Comparison of ENCODE assay signal across 15 mouse cellular contexts in the genomic region with DNA sequence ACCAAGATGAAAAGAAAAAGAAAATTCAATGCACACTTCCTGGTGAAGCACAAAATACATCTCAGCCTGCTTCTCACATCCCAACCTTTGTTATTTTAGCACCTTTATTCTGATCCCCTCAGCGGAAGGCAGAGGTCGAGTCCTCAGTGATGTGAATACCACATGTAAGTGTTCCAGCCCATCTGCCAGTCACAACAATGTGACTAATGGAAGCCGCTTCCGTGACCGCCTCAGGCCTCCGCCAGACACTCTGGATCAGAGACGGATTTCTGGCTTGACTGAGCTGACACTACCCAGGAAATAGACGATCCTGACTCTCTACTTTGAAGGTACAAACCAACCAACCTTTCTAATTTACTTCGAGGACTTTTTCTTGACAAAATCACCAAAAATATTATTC. TPM values are rescaled to one million over a fixed set of nuclear protein-coding genes. Genes with fewer than 3 reads are reported as not detected.
DNase-seq lines count a peak whose midpoint lies in the region; ATAC-seq and TF ChIP-seq lines count a peak whose summit lies in the region.
"Had no signal": no experiment of that assay in that cellular context is flagged by ENCODE, and none has a peak within 500 bp of the region (broad histone marks: within the 10 kb centered on the region; RNA-seq: fewer than 3 reads in every experiment).

No protein-coding gene starts in this region.

- 0 out of 2 replicates have a peak overlapping the region, but pooled peaks have one; percentile 37 for H3K27ac ChIP-seq in lung, embryonic 14.5 days (ENCODE audit: low read depth)
- peak overlapping the region; percentile 58; the same call in 1 of the 2 replicates for H3K27ac ChIP-seq in embryonic fibroblast, embryonic 13.5 days (ENCODE audit: insufficient read depth, low read length)
- H3K27ac ChIP-seq in heart, embryonic 13.5 days (replicated peaks), result peak overlapping the region; percentile 16; the same call in 1 of the 2 replicates
- H3K27ac ChIP-seq in stomach, embryonic 15.5 days, result peak overlapping the region; percentile 21; the same call in 1 of the 2 replicates
- no peak overlapping the region for H3K27ac ChIP-seq in midbrain, embryonic 11.5 days (ENCODE audit: low read depth, low read length)
- H3K27ac ChIP-seq: forebrain, embryonic 15.5 days; midbrain, embryonic 12.5 days had no signal

- no peak for TF ChIP-seq POLR2A in embryonic fibroblast, embryonic 13.5 days (IDR thresholded peaks at IDR 0.05; ENCODE audit: low read depth, low read length)

- H3K9me3 ChIP-seq in lung, embryonic 14.5 days (ENCODE audit: low read depth, low read length), result no peaks in the 10 kb centered on the region
- H3K9me3 ChIP-seq in heart, embryonic 13.5 days, result no peaks in the 10 kb centered on the region
- no peaks in the 10 kb centered on the region for H3K9me3 ChIP-seq in stomach, embryonic 15.5 days
- H3K9me3 ChIP-seq in midbrain, embryonic 11.5 days (ENCODE audit: control insufficient read depth, low read length), result no peaks in the 10 kb centered on the region
- H3K9me3 ChIP-seq: forebrain, embryonic 15.5 days; midbrain, embryonic 12.5 days had no signal

- H3K4me3 ChIP-seq in lung, embryonic 14.5 days (ENCODE audit: low read depth, low read length), result no peak overlapping the region
- H3K4me3 ChIP-seq in embryonic fibroblast, embryonic 13.5 days (ENCODE audit: insufficient read depth, low read length), result no peak overlapping the region
- no peak overlapping the region for H3K4me3 ChIP-seq in heart, embryonic 13.5 days
- no peak overlapping the region for H3K4me3 ChIP-seq in stomach, embryonic 15.5 days (replicated peaks)
- H3K4me3 ChIP-seq in midbrain, embryonic 11.5 days (ENCODE audit: low read depth, low read length), result no peak overlapping the region
- H3K4me3 ChIP-seq: erythroblast, embryonic 14.5 days; forebrain, embryonic 15.5 days; midbrain, embryonic 12.5 days had no signal

- no peaks in the 10 kb centered on the region for H3K36me3 ChIP-seq in lung, embryonic 14.5 days (ENCODE audit: insufficient read depth)
- no peaks in the 10 kb centered on the region for H3K36me3 ChIP-seq in heart, embryonic 13.5 days
- H3K36me3 ChIP-seq in stomach, embryonic 15.5 days, result no peaks in the 10 kb centered on the region
- H3K36me3 ChIP-seq in midbrain, embryonic 11.5 days (ENCODE audit: control insufficient read depth, insufficient read depth, low read length), result no peaks in the 10 kb centered on the region
- H3K36me3 ChIP-seq: forebrain, embryonic 15.5 days; midbrain, embryonic 12.5 days had no signal

- H3K9ac ChIP-seq in lung, embryonic 14.5 days, result no peak overlapping the region
- H3K9ac ChIP-seq in heart, embryonic 13.5 days, result no peak overlapping the region
- H3K9ac ChIP-seq in stomach, embryonic 15.5 days, result no peak overlapping the region
- no peak overlapping the region for H3K9ac ChIP-seq in midbrain, embryonic 11.5 days (ENCODE audit: low read length)
- H3K9ac ChIP-seq: forebrain, embryonic 15.5 days; midbrain, embryonic 12.5 days had no signal

- no peaks in the 10 kb centered on the region for H3K27me3 ChIP-seq in lung, embryonic 14.5 days (ENCODE audit: insufficient read depth, low read length)
- H3K27me3 ChIP-seq in heart, embryonic 13.5 days (replicated peaks), result no peaks in the 10 kb centered on the region
- no peaks in the 10 kb centered on the region for H3K27me3 ChIP-seq in stomach, embryonic 15.5 days (replicated peaks)
- no peaks in the 10 kb centered on the region for H3K27me3 ChIP-seq in midbrain, embryonic 11.5 days (ENCODE audit: control insufficient read depth, insufficient read depth, low read length)
- H3K27me3 ChIP-seq: forebrain, embryonic 15.5 days; midbrain, embryonic 12.5 days had no signal

- WGBS in lung, embryonic 14.5 days, result 75% methylated on average over 9 of the region's 9 CpGs
- 70% methylated on average over 9 of the region's 9 CpGs for WGBS in heart, embryonic 13.5 days
- 76% methylated on average over 9 of the region's 9 CpGs for WGBS in stomach, embryonic 15.5 days
- 86% methylated on average over 9 of the region's 9 CpGs for WGBS in midbrain, embryonic 11.5 days

- no peak for ATAC-seq in lung, embryonic 14.5 days (ENCODE audit: insufficient read depth)
- no peak for ATAC-seq in heart, embryonic 13.5 days (ENCODE audit: extremely low read depth, insufficient number of reproducible peaks, low FRiP score, low TSS enrichment)
- no peak for ATAC-seq in stomach, embryonic 15.5 days (ENCODE audit: insufficient read depth, low FRiP score, low read depth)
- ATAC-seq in midbrain, embryonic 11.5 days (ENCODE audit: low FRiP score), result no peak
- ATAC-seq: forebrain, embryonic 15.5 days had no signal

- no peak overlapping the region for H3K4me2 ChIP-seq in lung, embryonic 14.5 days
- H3K4me2 ChIP-seq in heart, embryonic 13.5 days, result no peak overlapping the region
- H3K4me2 ChIP-seq in stomach, embryonic 15.5 days, result no peak overlapping the region
- no peak overlapping the region for H3K4me2 ChIP-seq in midbrain, embryonic 11.5 days
- H3K4me2 ChIP-seq: forebrain, embryonic 15.5 days; midbrain, embryonic 12.5 days had no signal

- no peak for DNase-seq in lung, embryonic 14.5 days
- no peak for DNase-seq in lung, postnatal 10 days
- no peak for DNase-seq in spleen, adult 12 weeks (ENCODE audit: low spot score)
- DNase-seq in midbrain, embryonic 11.5 days (ENCODE audit: low spot score, missing footprints), result no peak
- DNase-seq: adrenal gland, postnatal 10 days; cerebellum, adult 2 months; kidney, postnatal 14 days; liver; lung, adult 2 months had no signal

- TF ChIP-seq CTCF in lung, embryonic 14.5 days (IDR thresholded peaks at IDR 0.05; ENCODE audit: low read depth), result no peak
- no peak for TF ChIP-seq CTCF in embryonic fibroblast, embryonic 13.5 days (IDR thresholded peaks at IDR 0.05; ENCODE audit: borderline replicate concordance, insufficient read depth, low read length)

- H3K4me1 ChIP-seq in lung, embryonic 14.5 days (ENCODE audit: insufficient read depth), result peaks cover 10% of the 10 kb centered on the region
- peaks cover 19% of the 10 kb centered on the region for H3K4me1 ChIP-seq in embryonic fibroblast, embryonic 13.5 days (ENCODE audit: control insufficient read depth, insufficient read depth, low read length)
- peaks cover 48% of the 10 kb centered on the region for H3K4me1 ChIP-seq in heart, embryonic 13.5 days
- no peaks in the 10 kb centered on the region; the same call in 1 of the 2 replicates for H3K4me1 ChIP-seq in stomach, embryonic 15.5 days
- no peaks in the 10 kb centered on the region for H3K4me1 ChIP-seq in midbrain, embryonic 11.5 days (ENCODE audit: control insufficient read depth, insufficient read depth, low read length)
- H3K4me1 ChIP-seq: forebrain, embryonic 15.5 days; midbrain, embryonic 12.5 days had no signal

RNA-seq across cellular contexts. Expression of gene Gm9913, which starts 20.0 kb away (rescaled TPM):
- 0.42 and 0.68 TPM in 2 replicates for polyA plus RNA-seq in lung, embryonic 14.5 days (2014; fragmentation: Nextera tagmentation; extraction: Ambion mirVana)
- 1.3 and 1.4 TPM in 2 replicates for polyA plus RNA-seq in embryonic fibroblast, embryonic 13.5 days (2011; ENCODE audit: insufficient read length, low read depth, missing spikeins)
- polyA plus RNA-seq in heart, embryonic 13.5 days (2015; fragmentation: Nextera tagmentation; extraction: Ambion mirVana), result 0.17 and 0.32 TPM in 2 replicates
- 0.45 and 0.67 TPM in 2 replicates for polyA plus RNA-seq in stomach, embryonic 15.5 days (2015; fragmentation: Nextera tagmentation; extraction: Ambion mirVana)
- 0.22 TPM in 1 of 2 replicates, not detected in the other for polyA plus RNA-seq in midbrain, embryonic 11.5 days (2014; fragmentation: Nextera tagmentation; extraction: Ambion mirVana)
- polyA plus RNA-seq: erythroblast, embryonic 14.5 days had no signal

RNA-seq across cellular contexts. Expression of gene Fbn1, which starts 22.9 kb away (rescaled TPM):
- 52.4 and 53.1 TPM in 2 replicates for polyA plus RNA-seq in lung, embryonic 14.5 days (2014; fragmentation: Nextera tagmentation; extraction: Ambion mirVana)
- polyA plus RNA-seq in embryonic fibroblast, embryonic 13.5 days (2011; ENCODE audit: insufficient read length, low read depth, missing spikeins), result 593 and 598 TPM in 2 replicates
- 16.8 and 19.3 TPM in 2 replicates for polyA plus RNA-seq in heart, embryonic 13.5 days (2015; fragmentation: Nextera tagmentation; extraction: Ambion mirVana)
- 25.9 and 27.9 TPM in 2 replicates for polyA plus RNA-seq in stomach, embryonic 15.5 days (2015; fragmentation: Nextera tagmentation; extraction: Ambion mirVana)
- 9.0 and 9.1 TPM in 2 replicates for polyA plus RNA-seq in midbrain, embryonic 11.5 days (2014; fragmentation: Nextera tagmentation; extraction: Ambion mirVana)
- polyA plus RNA-seq: erythroblast, embryonic 14.5 days had no signal

Comparison
In these comparisons a context has a peak if more than half of its experiments do, and no peak if none do; other contexts are left out.
1. RNA of gene Fbn1, which starts 22.9 kb away (polyA plus RNA-seq): 593 to 598 TPM in embryonic fibroblast, embryonic 13.5 days; 52.4 to 53.1 TPM in lung, embryonic 14.5 days, 25.9 to 27.9 TPM in stomach, embryonic 15.5 days, 16.8 to 19.3 TPM in heart, embryonic 13.5 days and 9.0 to 9.1 TPM in midbrain, embryonic 11.5 days; every median in the first group is over 10 times any median in the second.